Mouse (Mus musculus) hindbrain, postnatal 0 days (tissue): ENCODE measurements at regions not wholly inside any gene's neighbourhood (a gene's known extent, or its start where the extent isn't known, plus 50 kb on each side); places are given as distances from the start of the nearest gene placed in this dataset.

Experiments
- ATAC-seq: fragments of 200-750 bp; cut with Nextera tagmentation; 2 replicates; pipeline ENCODE4 v1.8.0; 2017; ENCODE audit warnings: mild to moderate bottlenecking, moderate TSS enrichment, moderate library complexity
- DNase-seq: peaks from one replicate; pipeline ENCODE4 v3.0.0-alpha.2; 2015; ENCODE audit warnings: low spot score
- H3K27ac ChIP-seq: fragments of 300-500 bp; sonication (generic); 2 replicates; pipeline ENCODE4 v1.5.1; 2014; ENCODE audit warnings: mild to moderate bottlenecking
- H3K27me3 ChIP-seq: fragments of 300-500 bp; sonication (generic); 2 replicates; pipeline ENCODE4 v1.6.1; 2014; ENCODE audit warnings: low read length, mixed read lengths; ENCODE audit not compliant: insufficient read depth
- H3K36me3 ChIP-seq: fragments of 300-500 bp; sonication (generic); 2 replicates; pipeline ENCODE4 v1.6.1; 2014; ENCODE audit warnings: low read length, mixed read lengths; ENCODE audit not compliant: insufficient read depth
- H3K4me1 ChIP-seq: fragments of 300-500 bp; sonication (generic); 2 replicates; pipeline ENCODE4 v1.6.1; 2014; ENCODE audit warnings: antibody characterized with exemption, low read length, mixed read lengths; ENCODE audit not compliant: insufficient read depth
- H3K4me2 ChIP-seq: fragments of 300-500 bp; sonication (generic); 2 replicates; pipeline ENCODE4 v1.6.1; 2014; ENCODE audit warnings: low read depth, mild to moderate bottlenecking, low read length, moderate library complexity, mixed read lengths
- H3K4me3 ChIP-seq: fragments of 300-500 bp; sonication (generic); 2 replicates; pipeline ENCODE4 v1.5.1; 2014; ENCODE audit warnings: low read length
- H3K9ac ChIP-seq: fragments of 300-500 bp; sonication (generic); replicated peaks from 2 replicates; pipeline ENCODE4 v1.6.1; 2014; ENCODE audit warnings: mild to moderate bottlenecking, low read length, moderate library complexity, mixed read lengths
- H3K9me3 ChIP-seq: fragments of 300-500 bp; sonication (generic); 2 replicates; pipeline ENCODE4 v1.6.1; 2016; ENCODE audit warnings: low read length, mixed read lengths
- CTCF ChIP-seq: IDR thresholded peaks from 2 replicates; pipeline ENCODE4 v1.5.1; 2016; ENCODE audit warnings: antibody characterized with exemption, control low read depth, low read depth
- WGBS: fragments of 180-500 bp; shearing (Covaris S2); extraction: QIAGEN DNeasy Blood & Tissue Kit; methylation state at CpG from one replicate; pipeline ENCODE4 v1.1.7; 2014; 5-methylcytosine and 5-hydroxymethylcytosine counted together

DNA sequence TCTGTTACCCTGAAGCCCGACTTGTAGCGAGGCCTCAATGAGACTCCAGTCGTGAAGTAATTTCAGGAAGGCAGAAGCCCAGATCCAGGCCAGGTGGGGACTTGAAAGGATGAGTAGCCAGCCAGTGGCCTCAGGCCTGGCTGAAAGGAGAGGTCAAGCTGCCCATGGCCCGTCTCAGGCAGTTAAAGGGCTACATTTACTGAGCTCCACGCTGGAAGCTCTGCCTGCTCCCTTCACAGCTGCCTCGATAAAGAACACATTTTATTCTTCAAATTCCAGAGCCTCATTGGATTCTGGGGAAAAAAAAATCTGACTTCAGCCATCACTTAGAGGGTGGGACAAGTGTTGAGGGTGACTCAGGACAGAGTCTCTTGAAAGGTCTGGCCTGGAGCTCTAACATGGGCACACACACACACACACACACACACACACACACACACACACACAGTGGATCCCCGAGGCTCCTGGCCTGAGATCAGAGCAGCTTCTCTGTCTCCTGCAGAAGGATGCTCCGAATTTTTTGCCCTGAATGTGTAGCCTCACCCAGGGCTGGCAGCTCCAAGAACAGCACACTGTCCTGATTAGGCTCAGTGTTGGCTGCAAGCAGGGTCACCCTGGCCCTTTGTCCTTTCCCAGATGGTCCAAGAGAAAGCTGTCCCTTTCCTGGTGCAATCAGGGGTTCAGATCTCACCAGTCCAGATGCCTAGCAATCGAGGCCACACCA lies 53.0 kb downstream of the Gadd45g start:
- Histone ChIP-seq H3K4me2 (no peak overlapping the region), H3K36me3 (no peaks in the 10 kb centered on the region), H3K27ac (no peak overlapping the region), H3K9ac (no peak overlapping the region), H3K9me3 (peaks cover 6% of the 10 kb centered on the region; the same call in 1 of the 2 replicates), H3K27me3 (no peaks in the 10 kb centered on the region), H3K4me3 (no peak overlapping the region), H3K4me1 (peaks cover 15% of the 10 kb centered on the region)
- DNase-seq (no peak), ATAC-seq (no peak)
- TF ChIP-seq CTCF: no peak
- 63% methylated on average over 9 of the region's 9 CpGs for WGBS

DNA sequence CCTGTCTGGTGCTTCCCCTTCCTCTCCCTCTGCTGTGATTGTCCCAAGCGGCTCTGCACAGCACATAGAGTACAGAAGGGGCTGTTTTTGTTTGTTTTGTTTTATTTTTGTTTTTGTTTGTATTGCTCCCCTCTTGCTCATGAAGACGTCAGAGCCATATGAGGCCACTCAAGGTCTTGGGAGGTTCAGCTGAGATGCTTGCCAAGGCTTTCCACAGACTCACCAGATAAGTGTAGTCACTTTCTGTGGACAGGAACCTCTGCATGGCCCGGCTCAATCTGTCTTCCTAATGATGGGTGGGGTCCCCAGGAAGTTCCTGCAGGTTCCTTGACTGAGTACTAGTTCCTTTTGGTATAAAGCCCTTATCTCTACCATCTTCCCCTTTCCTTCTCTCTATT lies 53.6 kb downstream of the Gadd45g start:
- WGBS: 73% methylated on average over 3 of the region's 3 CpGs
- Histone ChIP-seq H3K27me3 (no peaks in the 10 kb centered on the region), H3K27ac (no peak overlapping the region), H3K4me1 (peaks cover 15% of the 10 kb centered on the region), H3K9ac (no peak overlapping the region), H3K4me2 (no peak overlapping the region), H3K9me3 (peaks cover 1% of the 10 kb centered on the region; the same call in 1 of the 2 replicates), H3K4me3 (no peak overlapping the region), H3K36me3 (no peaks in the 10 kb centered on the region)
- TF ChIP-seq CTCF: no peak
- ATAC-seq (no peak), DNase-seq (no peak)

DNA sequence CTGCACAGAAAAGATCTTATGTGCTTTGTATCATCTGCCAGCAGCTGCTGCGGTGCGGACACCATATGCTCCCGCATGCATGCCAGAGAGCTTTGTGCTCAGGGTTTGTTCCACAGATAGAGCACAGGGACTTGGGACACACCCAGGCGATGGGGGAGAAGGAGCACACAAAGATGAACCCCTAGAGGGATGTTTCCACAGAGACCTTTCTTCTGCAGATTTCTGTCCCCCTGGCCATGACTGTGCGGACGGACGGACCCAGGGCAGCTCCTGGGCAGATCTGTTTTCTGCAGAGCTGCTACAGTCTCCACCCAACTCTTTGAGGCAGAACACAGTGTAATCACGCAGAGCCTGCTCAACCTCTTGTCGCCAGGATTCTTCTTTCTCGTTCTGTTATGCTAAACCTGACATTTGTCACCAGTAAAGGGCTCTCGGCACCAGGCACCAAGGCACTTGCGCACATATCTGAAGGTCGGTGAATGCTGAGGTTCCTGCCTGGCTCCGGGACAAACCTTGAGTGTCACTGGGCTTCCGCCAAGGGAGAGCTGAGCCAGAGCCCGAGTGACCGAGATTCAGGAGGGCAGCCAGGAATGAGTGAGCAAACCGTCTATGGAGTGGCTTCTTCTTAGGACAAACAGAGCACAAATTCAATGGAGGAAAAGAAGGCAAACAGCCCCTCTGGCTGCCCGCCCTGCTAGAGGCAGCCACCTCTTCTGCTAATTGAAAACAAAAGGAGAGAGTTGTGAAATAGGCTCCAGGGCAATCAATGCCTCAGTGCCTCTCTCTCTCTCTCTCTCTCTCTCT lies 56.2 kb downstream of the Gadd45g start:
- H3K4me3 ChIP-seq: no peak overlapping the region; the same call in 1 of the 2 replicates
- no peaks in the 10 kb centered on the region for H3K27me3 ChIP-seq
- ATAC-seq (peak; percentile 87), DNase-seq (peak; percentile 85)
- TF ChIP-seq CTCF: no peak; the same call in 1 of the 2 replicates
- peak overlapping the region; percentile 48 for H3K4me2 ChIP-seq
- H3K9me3 ChIP-seq: no peaks in the 10 kb centered on the region
- peaks cover 15% of the 10 kb centered on the region for H3K4me1 ChIP-seq
- WGBS: 10% methylated on average over 19 of the region's 19 CpGs
- peak overlapping the region; percentile 40 for H3K9ac ChIP-seq
- no peaks in the 10 kb centered on the region for H3K36me3 ChIP-seq
- peak overlapping the region; percentile 76 for H3K27ac ChIP-seq

DNA sequence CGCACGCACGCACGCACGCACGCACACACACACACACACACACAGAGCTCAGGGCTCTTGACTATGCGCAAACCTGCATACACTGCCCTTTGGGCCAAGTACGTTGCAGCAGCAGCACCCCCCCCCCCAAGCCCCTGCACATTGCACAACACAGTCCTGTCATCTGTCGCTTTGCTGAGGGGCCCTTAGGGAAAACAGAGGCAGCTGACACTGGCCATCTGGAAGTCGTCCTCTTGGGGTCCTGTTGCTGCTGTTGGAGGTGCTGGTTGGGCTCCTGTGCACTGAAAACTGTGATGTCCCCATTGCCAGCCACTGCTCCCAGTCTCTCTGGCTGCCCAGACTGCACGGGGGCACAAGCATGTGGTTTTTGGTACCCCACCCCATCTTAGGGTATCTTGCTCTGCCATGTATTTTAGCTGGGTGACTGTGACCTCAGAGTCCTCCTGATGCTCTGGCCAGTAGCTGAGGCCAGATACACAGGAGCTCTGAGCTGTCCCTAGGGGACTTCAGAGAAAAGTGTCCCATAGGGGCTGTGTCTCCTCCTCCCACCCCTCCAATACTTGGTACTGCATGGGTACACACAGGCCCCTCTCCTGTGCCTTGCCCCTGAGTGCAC lies 57.0 kb downstream of the Gadd45g start:
- DNase-seq (peak; percentile 64), ATAC-seq (peak; percentile 79)
- peak overlapping the region; percentile 76; the same call in 1 of the 2 replicates for H3K27ac ChIP-seq
- H3K9me3 ChIP-seq: no peaks in the 10 kb centered on the region
- H3K27me3 ChIP-seq: no peaks in the 10 kb centered on the region
- H3K4me2 ChIP-seq: peak overlapping the region; percentile 48
- WGBS: 26% methylated on average over 11 of the region's 11 CpGs
- no peak overlapping the region for H3K4me3 ChIP-seq
- TF ChIP-seq CTCF: no peak
- no peak overlapping the region for H3K9ac ChIP-seq
- H3K4me1 ChIP-seq: peaks cover 15% of the 10 kb centered on the region
- H3K36me3 ChIP-seq: no peaks in the 10 kb centered on the region

DNA sequence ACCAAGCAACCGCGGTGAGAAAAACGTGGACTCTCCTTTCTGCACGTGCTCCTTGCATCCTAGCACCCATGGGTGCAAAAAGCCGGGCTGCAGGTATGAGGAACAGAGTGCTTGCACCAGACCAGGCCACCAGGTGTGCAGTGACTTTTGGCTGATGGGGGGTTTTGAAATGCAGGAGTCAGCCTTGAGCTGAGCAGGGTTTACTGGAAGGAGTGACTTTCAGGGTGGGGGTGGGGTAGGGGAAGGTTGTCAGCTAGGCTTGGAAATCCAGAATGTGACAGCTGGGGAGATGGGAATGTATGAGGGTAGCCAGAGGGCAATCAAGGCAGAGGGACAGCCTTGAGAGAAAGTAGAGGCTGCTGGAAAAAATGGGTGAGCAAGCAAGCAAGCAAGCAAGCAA lies 58.8 kb downstream of the Gadd45g start:
- 79% methylated on average over 5 of the region's 5 CpGs for WGBS
- no peak overlapping the region for H3K4me2 ChIP-seq
- no peak overlapping the region for H3K27ac ChIP-seq
- no peak overlapping the region for H3K9ac ChIP-seq
- TF ChIP-seq CTCF: no peak
- no peak overlapping the region for H3K4me3 ChIP-seq
- DNase-seq (no peak), ATAC-seq (no peak)
- peaks cover 15% of the 10 kb centered on the region for H3K4me1 ChIP-seq
- no peaks in the 10 kb centered on the region for H3K27me3 ChIP-seq
- H3K36me3 ChIP-seq: no peaks in the 10 kb centered on the region
- no peaks in the 10 kb centered on the region for H3K9me3 ChIP-seq

DNA sequence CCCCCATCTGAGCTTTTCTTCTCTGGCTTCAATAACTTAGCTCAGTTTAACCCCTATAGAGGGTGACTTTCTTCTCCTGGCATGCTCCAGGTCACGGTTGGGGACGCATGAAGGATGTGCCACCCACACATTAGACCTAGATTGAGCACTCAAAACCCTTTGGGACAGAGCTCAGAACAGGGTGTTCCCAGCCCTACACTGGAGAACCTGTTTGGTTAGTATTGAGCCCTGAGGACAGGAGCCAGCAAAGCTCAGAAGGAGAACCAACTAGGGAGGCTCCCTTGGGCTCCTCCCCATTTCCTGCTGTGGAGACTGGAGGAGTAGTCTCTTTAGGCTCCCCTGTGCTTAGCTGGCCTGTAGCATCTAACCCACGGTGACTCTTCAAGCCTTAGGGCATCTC lies 59.6 kb downstream of the Gadd45g start:
- no peak for TF ChIP-seq CTCF
- H3K4me3 ChIP-seq: no peak overlapping the region
- peaks cover 15% of the 10 kb centered on the region for H3K4me1 ChIP-seq
- ATAC-seq (no peak), DNase-seq (no peak)
- H3K27me3 ChIP-seq: no peaks in the 10 kb centered on the region
- H3K9ac ChIP-seq: no peak overlapping the region
- no peaks in the 10 kb centered on the region for H3K36me3 ChIP-seq
- no peak overlapping the region for H3K27ac ChIP-seq
- H3K9me3 ChIP-seq: no peaks in the 10 kb centered on the region
- no peak overlapping the region for H3K4me2 ChIP-seq
- WGBS: 86% methylated on average over 3 of the region's 3 CpGs
